Mouse (Mus musculus): ENCODE measurements around the gene Cgrrf1.
"Not testable (repeated sequence)": the region's sequence is repeated elsewhere in the genome, so short reads cannot be mapped to it uniquely, and the experiment has no call there.

The Cgrrf1 gene

DNA sequence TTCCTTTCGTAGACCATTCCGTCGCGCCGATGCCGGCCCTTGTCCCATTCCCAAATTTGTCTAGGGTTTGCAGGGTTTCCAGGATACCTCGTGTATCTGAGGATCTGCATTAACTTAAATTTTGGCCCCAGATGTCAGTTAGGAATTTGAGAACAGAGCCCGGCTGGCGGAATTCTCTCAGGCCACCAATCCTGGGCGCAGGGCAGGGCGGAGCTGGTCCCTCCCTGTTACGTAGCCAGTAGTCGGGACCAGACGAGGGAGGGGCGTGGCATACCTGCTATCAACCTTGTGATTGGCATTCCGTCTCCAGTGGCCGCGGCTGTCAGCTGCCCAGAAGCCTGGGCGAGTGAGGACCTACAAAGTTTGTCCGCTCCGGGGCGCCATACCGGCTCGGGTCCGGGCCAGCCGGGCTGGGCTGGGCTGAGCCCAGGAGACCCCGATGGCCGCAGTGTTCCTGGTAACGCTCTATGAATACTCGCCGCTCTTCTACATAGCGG, at the start of gene Cgrrf1:
TSS of gene Cgrrf1 (plus strand) at position 289 of the 497 bp plus-strand sequence.
- peak; percentile 91 for DNase-seq (ENCODE audit: low read depth, low spot score)

DNA sequence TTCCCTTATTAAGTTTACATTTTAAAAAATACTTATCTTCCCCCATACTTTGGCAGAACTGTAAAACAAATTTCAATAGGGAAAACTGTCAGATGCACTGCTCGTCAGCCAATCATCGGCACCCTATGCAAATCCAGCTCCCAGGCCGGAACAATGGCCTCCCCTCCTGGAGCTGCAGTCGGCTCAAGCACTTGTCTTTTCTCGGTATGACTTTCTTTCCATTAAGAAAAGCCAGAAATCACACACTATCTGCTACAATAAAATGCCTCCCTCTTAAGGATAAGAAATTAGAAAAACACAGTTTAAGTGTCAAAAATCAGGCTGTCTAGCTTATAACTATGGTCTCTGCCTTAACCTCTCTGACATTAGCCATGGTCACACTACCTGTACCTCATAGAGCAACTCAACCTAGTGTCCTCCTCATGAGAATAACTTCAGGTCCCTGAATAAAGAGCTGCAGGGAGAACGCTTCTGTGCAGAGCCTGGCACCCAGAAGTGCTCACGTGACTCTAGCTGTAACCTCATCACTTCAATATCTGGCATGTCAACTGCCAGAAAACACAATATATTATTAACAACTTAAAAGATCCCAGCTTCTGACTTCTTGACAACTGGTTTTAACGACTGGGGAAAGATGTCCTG, 49.6 kb upstream of the Cgrrf1 start:
- no peak for DNase-seq (ENCODE audit: low read depth, low spot score)

DNA sequence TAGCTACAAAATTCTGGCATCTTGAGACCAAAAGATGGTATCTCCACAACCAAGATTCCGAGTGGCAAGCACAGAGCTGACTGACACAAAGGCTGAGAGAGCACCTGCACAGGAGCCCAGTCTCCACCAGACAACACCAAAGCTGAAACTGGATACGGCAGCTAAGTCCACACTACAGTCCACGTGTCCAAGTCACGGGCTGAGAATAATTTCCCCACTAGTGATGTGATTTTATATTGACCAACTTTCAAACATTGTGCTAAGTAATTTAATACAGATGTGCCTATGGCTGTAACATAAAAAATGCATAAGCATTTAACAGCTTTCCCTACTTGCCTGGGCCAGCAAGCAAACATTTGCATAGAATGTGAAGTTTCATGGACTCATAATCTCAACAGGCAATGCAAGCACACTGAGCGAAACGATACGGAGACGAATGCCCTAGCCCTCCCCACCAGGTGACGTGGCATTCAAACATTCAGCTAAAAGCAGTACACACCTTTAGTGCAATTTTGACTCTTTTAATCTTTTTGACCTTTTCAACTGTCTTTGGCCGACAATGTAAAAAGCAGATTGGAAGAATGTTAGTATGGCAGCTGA, 48.5 kb upstream of the Cgrrf1 start:
- DNase-seq (ENCODE audit: low read depth, low spot score): no peak

DNA sequence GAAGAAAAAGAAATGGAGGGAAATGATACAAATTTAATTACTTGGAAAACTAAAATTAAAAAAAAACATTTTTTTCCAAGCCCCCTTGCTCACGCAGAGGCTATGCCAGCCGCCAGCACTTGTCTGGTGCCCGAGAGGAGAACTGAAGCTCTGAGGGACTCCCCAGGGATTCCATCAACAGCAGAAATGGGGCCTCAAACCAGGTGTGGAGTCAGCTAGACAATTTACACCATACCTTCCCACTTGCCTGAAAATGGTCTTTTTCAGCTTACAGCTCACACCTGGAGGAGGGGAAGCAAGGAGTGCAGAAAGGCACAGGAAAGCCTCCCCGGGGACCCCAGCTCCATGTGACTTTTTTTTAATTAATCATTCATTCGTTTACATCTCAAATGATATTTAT, 46.7 kb upstream of the Cgrrf1 start:
- DNase-seq (ENCODE audit: low read depth, low spot score): no peak

DNA sequence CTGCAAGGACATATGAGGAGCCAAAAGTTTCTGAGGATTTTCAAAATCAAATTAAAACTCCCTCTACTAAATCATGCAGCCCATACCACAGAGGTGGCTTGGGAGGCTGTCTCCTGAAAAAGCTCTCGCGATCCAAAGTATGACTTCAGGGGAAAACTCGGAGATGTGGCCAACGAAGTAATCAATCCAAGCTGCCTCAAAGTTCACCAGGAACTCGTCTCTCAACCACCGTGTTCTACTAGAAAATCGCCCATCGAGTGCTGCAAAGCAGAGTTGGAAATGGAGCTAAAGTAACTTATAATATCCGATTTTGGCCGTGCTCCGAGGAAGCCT, 44.5 kb upstream of the Cgrrf1 start:
- peak; percentile 7 for DNase-seq (ENCODE audit: low read depth, low spot score)

GRCm38 (mm10) chr14:46787787-46788504, 44.0 kb upstream of the Cgrrf1 start, which contains the start of gene Cnih1:
Gene Cnih1 (minus strand): TSS chr14:46788411.
- peak; percentile 80 for DNase-seq (ENCODE audit: low read depth, low spot score)

- no peak for DNase-seq (ENCODE audit: low read depth, low spot score)
Measured at GRCm38 (mm10) chr14:46788505-46788901, 43.4 kb upstream of the Cgrrf1 start.

DNA sequence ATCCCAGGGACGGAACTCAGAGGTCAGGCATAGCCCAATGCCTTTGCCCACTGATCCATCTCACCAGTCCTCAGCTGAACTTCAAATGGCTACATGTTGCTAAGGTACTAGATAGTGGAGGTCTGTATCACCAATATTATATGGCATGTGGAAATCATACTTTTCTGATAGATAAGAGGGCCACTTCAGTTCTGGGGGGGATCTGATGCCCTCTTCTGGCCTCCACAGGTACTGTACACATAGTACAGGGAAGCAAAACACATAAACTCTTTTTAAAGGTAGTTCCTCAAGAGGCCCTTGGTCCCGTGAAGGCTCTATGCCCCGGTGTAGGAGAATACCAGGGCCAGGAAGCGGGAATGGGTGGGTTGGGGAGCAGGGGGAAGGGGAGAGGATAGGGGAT, 41.6 kb upstream of the Cgrrf1 start:
- DNase-seq (ENCODE audit: low read depth, low spot score): no peak

DNA sequence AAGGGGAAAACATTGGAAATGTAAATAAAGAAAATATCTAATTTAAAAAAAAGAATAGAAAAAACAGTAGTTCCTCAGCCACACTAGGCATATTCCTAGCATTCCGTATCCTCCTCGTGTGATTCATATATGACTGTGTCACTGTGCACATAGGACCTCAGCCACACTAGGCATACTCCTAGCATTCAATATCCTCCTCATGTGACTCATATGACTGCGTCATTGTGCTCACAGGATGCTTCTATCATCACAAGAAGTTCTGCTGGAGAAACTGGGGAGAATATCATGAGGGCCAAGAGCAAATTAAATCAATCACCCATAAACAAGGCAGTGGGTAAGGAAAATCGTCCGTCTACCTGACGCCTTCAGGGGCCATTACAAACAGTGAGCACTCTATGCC, 41.2 kb upstream of the Cgrrf1 start:
- no peak for DNase-seq (ENCODE audit: low read depth, low spot score)

DNA sequence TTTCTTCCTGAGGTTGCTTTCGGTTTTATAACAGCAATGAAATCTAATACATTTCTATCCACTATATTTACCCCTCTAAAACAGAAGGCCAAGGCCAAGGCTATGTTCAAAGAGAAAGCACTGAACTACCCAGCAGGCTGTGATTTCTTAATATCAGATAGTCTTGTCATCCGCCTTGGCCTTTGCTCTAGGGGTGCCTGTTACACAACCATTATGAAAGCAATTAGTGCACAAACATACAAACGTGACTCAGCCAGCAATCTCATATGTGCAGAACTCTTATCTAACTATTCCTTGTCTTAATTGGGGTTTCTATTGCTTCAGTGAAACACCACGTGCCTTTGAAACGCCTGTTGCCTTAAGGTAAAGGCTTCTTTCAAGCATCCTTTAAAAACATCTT, 37.8 kb upstream of the Cgrrf1 start:
- no peak for DNase-seq (ENCODE audit: low read depth, low spot score)

- no peak for DNase-seq (ENCODE audit: low read depth, low spot score)
Measured at GRCm38 (mm10) chr14:46800684-46801345, 31.1 kb upstream of the Cgrrf1 start.

DNA sequence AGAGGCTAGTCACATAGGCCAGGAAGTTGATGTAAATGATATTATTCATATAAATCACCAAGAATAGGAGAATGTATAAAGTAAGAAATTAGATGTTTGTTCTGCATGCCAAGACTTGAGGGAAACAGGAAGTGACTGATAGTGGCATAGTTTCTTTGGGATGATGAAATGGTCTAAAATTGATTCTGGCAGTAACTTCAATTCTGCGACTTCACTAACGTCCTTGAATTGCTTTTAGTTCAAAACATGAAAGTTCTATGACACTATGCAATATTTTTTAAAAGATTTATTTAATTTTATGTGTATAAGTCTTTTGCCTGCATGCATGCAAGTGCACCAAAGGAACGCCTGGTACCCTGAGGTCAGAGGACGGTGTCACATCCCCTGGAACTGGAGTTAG, 28.7 kb upstream of the Cgrrf1 start:
- no peak for DNase-seq (ENCODE audit: low read depth, low spot score)

DNA sequence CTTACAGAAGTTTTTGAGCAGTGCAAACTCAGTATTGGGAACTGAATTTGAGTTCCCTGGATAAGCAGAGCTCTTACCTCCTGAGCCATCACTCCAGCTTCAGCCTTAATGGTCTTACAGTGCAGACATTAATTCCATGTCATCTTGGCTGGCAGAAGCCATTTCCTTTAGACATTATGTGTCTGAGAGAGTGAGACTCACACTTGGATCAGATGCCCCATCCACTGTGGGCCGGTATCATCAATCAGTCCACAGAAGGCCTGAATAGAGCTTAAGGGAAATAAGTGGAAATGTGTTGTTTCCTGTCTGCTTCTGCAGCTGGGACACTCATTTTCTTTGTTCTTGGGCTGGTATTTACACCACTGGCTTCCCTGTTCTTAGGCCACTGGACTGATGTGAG, 28.1 kb upstream of the Cgrrf1 start:
- DNase-seq (ENCODE audit: low read depth, low spot score): no peak

- DNase-seq (ENCODE audit: low read depth, low spot score): no peak
Measured at GRCm38 (mm10) chr14:46806186-46806585, 25.7 kb upstream of the Cgrrf1 start.

DNA sequence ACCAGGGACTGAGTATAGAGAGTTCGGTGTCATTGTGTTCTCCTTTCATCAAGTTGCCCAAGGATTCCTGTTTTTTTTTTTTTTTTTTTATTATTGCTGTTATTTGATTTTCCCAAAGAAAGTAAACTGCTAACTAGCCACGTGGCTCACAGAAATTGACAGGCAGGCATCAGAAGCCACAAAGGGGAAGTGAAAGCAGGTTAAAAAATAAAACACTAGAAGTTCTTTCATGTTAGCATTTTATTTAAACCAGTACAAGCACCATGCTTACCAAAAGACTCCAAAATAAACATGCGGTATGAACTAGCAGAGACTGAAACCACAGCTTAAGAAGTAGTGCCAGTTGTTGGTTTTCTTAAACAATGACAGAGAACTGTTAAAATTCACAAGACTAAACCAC, 24.0 kb upstream of the Cgrrf1 start:
- no peak for DNase-seq (ENCODE audit: low read depth, low spot score)

- DNase-seq (ENCODE audit: low read depth, low spot score): no peak
Measured at GRCm38 (mm10) chr14:46815640-46816039, 16.3 kb upstream of the Cgrrf1 start.

DNA sequence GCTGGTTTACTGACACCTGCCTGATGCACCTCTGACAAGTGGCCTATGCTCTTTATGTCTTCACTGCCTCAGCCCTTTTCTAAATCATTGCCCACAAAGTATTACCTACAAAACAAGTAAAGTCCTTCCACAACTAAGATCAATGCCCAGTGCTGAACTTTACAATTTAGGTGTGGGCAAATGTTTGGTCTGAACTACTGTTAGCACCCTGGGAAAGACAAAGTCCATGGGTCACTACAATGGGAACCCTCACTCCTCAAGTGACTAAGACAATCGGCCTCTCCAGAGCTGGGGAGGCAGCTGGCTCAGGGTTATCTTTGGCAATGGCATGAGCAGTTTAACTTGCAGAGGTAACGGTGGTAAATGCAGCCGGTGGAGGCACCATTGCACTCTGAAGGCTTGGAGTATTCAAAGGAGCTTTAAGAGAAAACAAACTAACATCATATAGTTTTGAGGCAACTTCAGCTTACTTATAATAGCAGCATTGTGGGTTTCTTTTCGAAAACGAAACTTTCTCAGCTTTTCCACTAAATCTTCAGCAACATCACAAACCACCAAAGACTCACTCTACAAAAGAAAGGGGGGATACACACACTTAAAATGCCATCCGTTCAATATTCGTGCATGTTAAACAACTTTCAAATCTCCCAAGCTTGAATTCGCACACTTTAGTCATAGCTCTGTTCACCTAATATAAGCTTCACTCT, 14.9 kb upstream of the Cgrrf1 start:
- DNase-seq (ENCODE audit: low read depth, low spot score): no peak

GRCm38 (mm10) chr14:46818743-46819142, 13.2 kb upstream of the Cgrrf1 start:
- DNase-seq (ENCODE audit: low read depth, low spot score): no peak

DNA sequence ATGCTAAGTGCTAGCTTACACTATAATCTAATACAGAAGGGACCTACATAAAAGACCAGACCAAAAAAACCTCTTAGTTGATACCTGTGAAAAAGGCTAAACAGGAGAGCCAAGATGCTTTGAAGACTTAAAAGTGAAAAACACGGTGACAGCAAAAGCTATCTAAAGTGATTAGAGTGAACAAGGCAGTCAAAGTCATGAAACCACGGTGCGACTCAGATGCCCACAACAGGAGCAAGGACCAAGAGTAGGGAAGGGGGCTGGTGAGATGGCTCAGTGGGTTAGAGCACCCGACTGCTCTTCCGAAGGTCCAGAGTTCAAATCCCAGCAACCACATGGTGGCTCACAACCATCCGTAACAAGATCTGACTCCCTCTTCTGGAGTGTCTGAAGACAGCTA, 12.0 kb upstream of the Cgrrf1 start:
- not testable (repeated sequence) for DNase-seq (ENCODE audit: low read depth, low spot score)

- peak; percentile 8 for DNase-seq (ENCODE audit: low read depth, low spot score)
Measured at GRCm38 (mm10) chr14:46821271-46821872, 10.6 kb upstream of the Cgrrf1 start.
